Mouse (Mus musculus) heart, postnatal 36 days (tissue): ENCODE measurements at regions not wholly inside any gene's neighbourhood (a gene's known extent, or its start where the extent isn't known, plus 50 kb on each side); places are given as distances from the start of the nearest gene placed in this dataset.
A peak's percentile ranks its signal among the peaks of the same experiment; 100 is the strongest.

Experiments
- DNase-seq, 2 experiments: peaks; one replicate each; pipeline ENCODE4 v3.0.0; 2021 to 2022
- intact Hi-C: fragments of 180-260 bp; cut with DNase I; formaldehyde crosslinking; loops from one replicate; pipeline ENCODE4 v1.15.1; 2025

- intact Hi-C loops = no loop called here
- no peak for DNase-seq
Measured at GRCm38 (mm10) chr1:52397460-52397859, 103.0 kb downstream of the Nab1 start.

- DNase-seq = no peak
- intact Hi-C loops = no loop called here
Measured at GRCm38 (mm10) chr1:52392933-52393332, 107.5 kb downstream of the Nab1 start.

GRCm38 (mm10) chr1:52388836-52389235, 111.6 kb downstream of the Nab1 start:
- DNase-seq = no peak
- intact Hi-C loops = loop anchor here (5.0 kb wide), 1 partner anchor 243 kb away; the partner anchor contains the start of gene Nemp2

GRCm38 (mm10) chr1:52388118-52388517, 112.4 kb downstream of the Nab1 start:
- intact Hi-C loops = loop anchor here (5.0 kb wide), 1 partner anchor 244 kb away; the partner anchor contains the start of gene Nemp2

GRCm38 (mm10) chr1:52387062-52387461, 113.4 kb downstream of the Nab1 start:
- DNase-seq = no peak
- intact Hi-C loops = loop anchor here (5.0 kb wide), 1 partner anchor 245 kb away; the partner anchor contains the start of gene Nemp2

More at GRCm38 (mm10) chr1:52388118-52388517, 112.4 kb downstream of the Nab1 start:
- DNase-seq = no peak

- no peak for DNase-seq
- intact Hi-C loops = no loop called here
Measured at GRCm38 (mm10) chr1:52375320-52375719, 125.2 kb downstream of the Nab1 start.

GRCm38 (mm10) chr1:52374666-52375065, 125.8 kb downstream of the Nab1 start:
- intact Hi-C loops = no loop called here
- DNase-seq = no peak

- DNase-seq = no peak
- intact Hi-C loops = no loop called here
Measured at GRCm38 (mm10) chr1:52373817-52374216, 126.7 kb downstream of the Nab1 start.

- intact Hi-C loops = no loop called here
- DNase-seq = peak in 1 of 2 experiments; percentile 5
Measured at GRCm38 (mm10) chr1:52366386-52366785, 133.4 kb upstream of the Gls start.

GRCm38 (mm10) chr1:52363625-52364024, 130.6 kb upstream of the Gls start:
- intact Hi-C loops = no loop called here
- no peak for DNase-seq

- intact Hi-C loops = no loop called here
Measured at GRCm38 (mm10) chr1:52362976-52363375, 129.9 kb upstream of the Gls start.

GRCm38 (mm10) chr1:52354041-52354582, 121.1 kb upstream of the Gls start:
- intact Hi-C loops = no loop called here
- DNase-seq = peak; percentile 41 to 44

More at GRCm38 (mm10) chr1:52362976-52363375, 129.9 kb upstream of the Gls start:
- no peak for DNase-seq

- DNase-seq = no peak
- intact Hi-C loops = no loop called here
Measured at GRCm38 (mm10) chr1:52342127-52342526, 109.1 kb upstream of the Gls start.

- intact Hi-C loops = no loop called here
Measured at GRCm38 (mm10) chr1:52338704-52339103, 105.7 kb upstream of the Gls start.

GRCm38 (mm10) chr1:52338243-52338642, 105.2 kb upstream of the Gls start:
- intact Hi-C loops = no loop called here

More at GRCm38 (mm10) chr1:52338704-52339103, 105.7 kb upstream of the Gls start:
- DNase-seq = no peak

GRCm38 (mm10) chr1:52336696-52337095, 103.7 kb upstream of the Gls start:
- intact Hi-C loops = no loop called here
- DNase-seq = no peak

More at GRCm38 (mm10) chr1:52338243-52338642, 105.2 kb upstream of the Gls start:
- no peak for DNase-seq

- intact Hi-C loops = no loop called here
- DNase-seq = no peak
Measured at GRCm38 (mm10) chr1:52332013-52332412, 99.0 kb upstream of the Gls start.

GRCm38 (mm10) chr1:52331442-52331841, 98.4 kb upstream of the Gls start:
- DNase-seq = peak; percentile 6 to 18
- intact Hi-C loops = no loop called here

- DNase-seq = no peak
- intact Hi-C loops = no loop called here
Measured at GRCm38 (mm10) chr1:52330496-52330895, 97.5 kb upstream of the Gls start.

- intact Hi-C loops = no loop called here
- no peak for DNase-seq
Measured at GRCm38 (mm10) chr1:52328507-52328906, 95.5 kb upstream of the Gls start.

- intact Hi-C loops = no loop called here
- DNase-seq = no peak
Measured at GRCm38 (mm10) chr1:52324356-52324755, 91.3 kb upstream of the Gls start.

- intact Hi-C loops = no loop called here
- no peak for DNase-seq
Measured at GRCm38 (mm10) chr1:52312076-52312633, 79.1 kb upstream of the Gls start.
